Mouse (Mus musculus) erythroblast, adult 5-6 weeks (primary cell): Measurements from ENCODE around the gene Klk1b21. TPM values are rescaled to one million over a fixed set of nuclear protein-coding genes. Genes with fewer than 3 reads are reported as not detected.
"Not testable (repeated sequence)": the region's sequence is repeated elsewhere in the genome, so short reads cannot be mapped to it uniquely, and the experiment has no call there.

ENCODE experiments used
- ATAC-seq: replicated peaks from 2 replicates; pipeline ENCODE4 v1.8.0; 2016; ENCODE audit warnings: moderate number of reproducible peaks, mild to moderate bottlenecking, moderate TSS enrichment, inconsistent platforms; ENCODE audit not compliant: poor library complexity, low FRiP score, severe bottlenecking
- total RNA-seq, 2 experiments: library from RNA; stranded (forward) in 1 of 2; stranded (reverse) in 1 of 2; fragments of 150-400 nt in 1 of 2; fragments of 200-764, 138-1000 nt in 1 of 2; gene quantifications; 2 replicates each; pipeline versions ENCODE4 v1.2.3 to v1.2.4; 2015 to 2017; ENCODE audit warnings: low replicate concordance in 2 of 2

Gene Klk1b21
- total RNA-seq (2015; ENCODE audit: low replicate concordance), result not detected in 2 replicates
- not detected in 2 replicates for total RNA-seq (2017; ENCODE audit: low replicate concordance)

DNA sequence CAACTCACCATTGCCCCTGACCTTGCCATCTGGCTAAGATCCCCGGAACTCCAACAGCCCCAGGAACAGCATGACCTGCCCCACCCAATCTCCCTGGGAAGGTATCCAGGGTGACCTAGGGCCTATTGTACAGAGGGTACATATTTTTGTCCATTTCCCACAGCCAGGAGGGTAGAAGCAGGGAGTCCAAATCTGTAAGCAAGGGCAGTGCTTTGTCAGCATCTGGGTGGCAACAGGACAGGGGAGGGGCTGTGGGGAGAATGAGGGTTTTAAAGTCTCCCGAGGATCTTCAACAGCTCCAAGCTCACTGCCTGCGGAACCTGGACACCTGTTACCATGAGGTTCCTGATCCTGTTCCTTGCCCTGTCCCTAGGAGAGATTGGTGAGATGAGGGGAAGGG is at the start of gene Klk1b21:
TSS of gene Klk1b21 (plus strand) at position 301 of the 400 bp plus-strand sequence.
- ATAC-seq, result not testable (repeated sequence)

DNA sequence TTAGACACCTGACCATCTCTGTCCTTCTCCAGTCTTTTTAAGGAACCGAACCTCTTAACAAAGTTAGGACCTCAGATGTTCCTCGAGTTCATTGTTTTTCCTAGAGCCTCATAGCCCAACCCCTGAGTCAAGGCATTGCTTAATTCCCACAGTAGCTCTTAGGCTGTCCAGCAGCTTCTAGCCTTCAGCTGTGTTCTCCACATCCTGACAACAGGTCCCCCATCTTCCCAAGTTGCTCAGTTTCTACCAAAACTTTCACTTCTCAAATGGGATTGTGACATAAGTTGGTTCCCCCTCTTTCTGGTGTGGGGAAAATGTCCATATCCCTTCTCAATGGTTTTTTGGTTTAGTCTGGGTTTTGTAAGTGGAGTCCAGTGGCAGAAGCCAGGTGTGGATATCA is 30.0 kb upstream of the Klk1b21 start:
- no peak for ATAC-seq

DNA sequence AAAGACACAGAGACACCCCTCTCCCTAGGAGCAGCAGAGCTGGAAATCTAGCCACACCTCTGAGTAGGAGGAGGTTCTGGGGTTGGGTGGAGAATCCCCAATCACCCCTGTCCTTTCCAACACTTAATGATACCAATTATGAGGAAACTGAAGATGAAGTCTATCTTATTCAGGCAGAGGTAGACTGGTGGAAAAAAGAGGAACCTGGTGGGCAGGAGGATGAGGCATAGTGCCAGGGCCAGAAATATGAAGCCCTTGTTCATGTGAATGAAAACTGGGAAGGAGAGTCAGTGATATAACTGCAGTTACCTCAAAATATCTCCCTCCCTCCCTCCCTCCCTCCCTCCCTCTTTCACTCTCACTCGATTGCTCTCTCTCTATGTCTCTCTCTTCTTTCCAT is 24.4 kb upstream of the Klk1b21 start:
- ATAC-seq, result no peak

DNA sequence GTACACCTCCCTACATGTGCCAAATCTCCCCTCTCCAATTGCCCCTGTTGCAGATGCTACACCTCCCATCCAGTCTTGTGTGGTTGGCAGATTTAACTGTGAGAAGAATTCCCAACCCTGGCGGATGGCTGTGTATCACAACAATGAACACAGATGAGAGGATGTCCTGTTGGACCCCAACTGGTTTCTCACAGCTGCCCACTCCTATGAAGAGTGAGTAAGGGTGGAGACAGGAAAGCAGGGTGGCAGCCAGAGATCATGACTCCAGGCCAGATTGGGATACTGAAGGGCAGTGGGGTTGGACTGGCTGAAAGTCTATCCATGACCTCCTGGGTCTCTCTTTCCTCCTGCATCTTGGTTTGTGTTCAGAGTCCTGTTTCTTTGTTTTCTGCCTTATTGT is 6.0 kb upstream of the Klk1b21 start:
- ATAC-seq, result no peak

DNA sequence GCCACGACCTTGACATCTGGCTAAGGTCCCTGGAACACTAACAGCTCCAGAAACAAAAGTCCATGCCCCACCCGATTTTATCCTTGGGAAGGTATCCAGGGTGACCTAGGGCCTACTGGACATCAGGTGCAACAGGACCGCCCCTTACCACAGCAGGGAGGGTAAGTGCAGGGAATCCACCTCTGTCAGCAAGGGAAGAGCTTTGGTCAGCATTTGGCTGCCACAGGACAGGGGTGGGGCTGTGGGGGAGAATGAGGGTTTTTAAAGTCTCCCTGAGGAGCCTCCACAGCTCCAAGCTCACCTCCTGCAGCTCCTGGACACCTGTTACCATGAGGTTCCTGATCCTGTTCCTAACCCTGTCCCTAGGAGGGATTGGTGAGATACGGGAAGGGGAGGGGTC is 10.2 kb downstream of the Klk1b21 start, which contains the start of gene Klk1b22:
TSS of gene Klk1b22 (plus strand) at position 301 of the 400 bp plus-strand sequence.
- no peak for ATAC-seq

DNA sequence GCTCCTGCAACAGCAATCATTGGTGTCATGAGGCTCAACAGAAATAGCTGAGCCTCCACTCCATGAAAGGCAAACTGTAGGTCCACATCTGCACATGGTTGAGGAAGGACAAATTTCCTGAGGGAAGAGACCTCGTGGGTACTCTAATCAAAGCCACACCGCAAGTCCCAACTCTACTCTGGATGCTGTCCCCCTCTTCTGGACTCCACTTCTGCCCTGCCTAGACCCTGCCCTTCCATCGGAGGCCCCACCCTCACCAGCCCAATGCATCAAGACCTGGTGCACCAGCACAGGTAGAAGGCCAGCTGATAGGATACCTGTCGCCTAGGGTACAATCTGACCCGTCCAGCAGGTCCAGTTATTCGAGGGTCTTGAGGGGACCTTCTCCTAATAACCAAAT is 21.3 kb downstream of the Klk1b21 start:
- no peak for ATAC-seq

DNA sequence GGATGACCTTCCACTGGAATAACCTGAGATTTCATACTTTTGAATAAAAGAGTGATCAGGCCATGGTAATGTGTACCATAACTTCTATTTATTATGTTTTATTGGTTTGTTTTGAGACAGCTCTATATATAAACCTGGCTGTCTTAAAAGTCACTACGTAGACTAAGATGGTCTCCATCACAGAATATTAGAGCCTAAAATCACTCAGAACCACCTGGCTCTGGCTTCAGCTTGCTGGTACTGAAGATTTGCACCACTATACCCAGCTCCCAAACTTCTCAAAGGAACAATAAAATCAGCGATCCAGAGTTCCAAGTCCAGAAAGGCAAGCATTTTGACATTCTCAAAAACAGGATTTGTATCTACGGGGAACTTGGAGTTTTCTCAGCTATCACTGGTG is 34.3 kb downstream of the Klk1b21 start, which contains the start of gene Klk1b16:
TSS of gene Klk1b16 (plus strand) at position 301 of the 400 bp plus-strand sequence.
- no peak for ATAC-seq

Other genes with a start within 250 kb of the Klk1b21 start
- not detected in 2 replicates for gene Klk4, start 221.2 kb upstream of the Klk1b21 start, total RNA-seq (2015; ENCODE audit: low replicate concordance)
- gene Klk4, start 221.2 kb upstream of the Klk1b21 start, total RNA-seq (2017; ENCODE audit: low replicate concordance), result not detected in 2 replicates
- gene Klk15, start 168.6 kb upstream of the Klk1b21 start, total RNA-seq (2015; ENCODE audit: low replicate concordance), result not detected in 2 replicates
- gene Klk15, start 168.6 kb upstream of the Klk1b21 start, total RNA-seq (2017; ENCODE audit: low replicate concordance), result not detected in 2 replicates
- gene Klk1b8, start 151.7 kb upstream of the Klk1b21 start, total RNA-seq (2015; ENCODE audit: low replicate concordance), result not detected in 2 replicates
- gene Klk1b8, start 151.7 kb upstream of the Klk1b21 start, total RNA-seq (2017; ENCODE audit: low replicate concordance), result not detected in 2 replicates
- not detected in 2 replicates for gene Klk1b1, start 135.6 kb upstream of the Klk1b21 start, total RNA-seq (2015; ENCODE audit: low replicate concordance)
- gene Klk1b1, start 135.6 kb upstream of the Klk1b21 start, total RNA-seq (2017; ENCODE audit: low replicate concordance), result not detected in 2 replicates
- gene Klk1b9, start 126.3 kb upstream of the Klk1b21 start, total RNA-seq (2015; ENCODE audit: low replicate concordance), result not detected in 2 replicates
- not detected in 2 replicates for gene Klk1b9, start 126.3 kb upstream of the Klk1b21 start, total RNA-seq (2017; ENCODE audit: low replicate concordance)
- not detected in 2 replicates for gene Klk1b11, start 106.5 kb upstream of the Klk1b21 start, total RNA-seq (2015; ENCODE audit: low replicate concordance)
- gene Klk1b11, start 106.5 kb upstream of the Klk1b21 start, total RNA-seq (2017; ENCODE audit: low replicate concordance), result not detected in 2 replicates
- gene Klk1b26, start 90.2 kb upstream of the Klk1b21 start, total RNA-seq (2015; ENCODE audit: low replicate concordance), result not detected in 2 replicates
- gene Klk1b26, start 90.2 kb upstream of the Klk1b21 start, total RNA-seq (2017; ENCODE audit: low replicate concordance), result not detected in 2 replicates
- not detected in 2 replicates for gene Klk1b27, start 50.0 kb upstream of the Klk1b21 start, total RNA-seq (2015; ENCODE audit: low replicate concordance)
- gene Klk1b27, start 50.0 kb upstream of the Klk1b21 start, total RNA-seq (2017; ENCODE audit: low replicate concordance), result not detected in 2 replicates
- not detected in 2 replicates for gene Klk1b22, start 10.3 kb downstream of the Klk1b21 start, total RNA-seq (2015; ENCODE audit: low replicate concordance)
- not detected in 2 replicates for gene Klk1b22, start 10.3 kb downstream of the Klk1b21 start, total RNA-seq (2017; ENCODE audit: low replicate concordance)
- not detected in 2 replicates for gene Klk1b16, start 34.4 kb downstream of the Klk1b21 start, total RNA-seq (2015; ENCODE audit: low replicate concordance)
- gene Klk1b16, start 34.4 kb downstream of the Klk1b21 start, total RNA-seq (2017; ENCODE audit: low replicate concordance), result not detected in 2 replicates
- gene Klk1b24, start 85.9 kb downstream of the Klk1b21 start, total RNA-seq (2015; ENCODE audit: low replicate concordance), result not detected in 2 replicates
- gene Klk1b24, start 85.9 kb downstream of the Klk1b21 start, total RNA-seq (2017; ENCODE audit: low replicate concordance), result not detected in 2 replicates
- gene Klk1b3, start 95.9 kb downstream of the Klk1b21 start, total RNA-seq (2015; ENCODE audit: low replicate concordance), result not detected in 2 replicates
- gene Klk1b3, start 95.9 kb downstream of the Klk1b21 start, total RNA-seq (2017; ENCODE audit: low replicate concordance), result not detected in 2 replicates
- not detected in 2 replicates for gene Klk1b4, start 105.1 kb downstream of the Klk1b21 start, total RNA-seq (2015; ENCODE audit: low replicate concordance)
- gene Klk1b4, start 105.1 kb downstream of the Klk1b21 start, total RNA-seq (2017; ENCODE audit: low replicate concordance), result not detected in 2 replicates
- gene Klk1b5, start 113.6 kb downstream of the Klk1b21 start, total RNA-seq (2015; ENCODE audit: low replicate concordance), result not detected in 2 replicates
- not detected in 2 replicates for gene Klk1b5, start 113.6 kb downstream of the Klk1b21 start, total RNA-seq (2017; ENCODE audit: low replicate concordance)
- gene Klk1, start 123.0 kb downstream of the Klk1b21 start, total RNA-seq (2015; ENCODE audit: low replicate concordance), result not detected in 2 replicates
- gene Klk1, start 123.0 kb downstream of the Klk1b21 start, total RNA-seq (2017; ENCODE audit: low replicate concordance), result not detected in 2 replicates
- gene Gm36864, start 133.8 kb downstream of the Klk1b21 start, total RNA-seq (2015; ENCODE audit: low replicate concordance), result not detected in 2 replicates
- gene Gm36864, start 133.8 kb downstream of the Klk1b21 start, total RNA-seq (2017; ENCODE audit: low replicate concordance), result not detected in 2 replicates
- not detected in 2 replicates for gene 1700028J19Rik, start 144.4 kb downstream of the Klk1b21 start, total RNA-seq (2015; ENCODE audit: low replicate concordance)
- gene 1700028J19Rik, start 144.4 kb downstream of the Klk1b21 start, total RNA-seq (2017; ENCODE audit: low replicate concordance), result 0.70 TPM in 1 of 2 replicates, not detected in the other
- 8.2 and 9.8 TPM in 2 replicates for gene 2410002F23Rik, start 144.4 kb downstream of the Klk1b21 start, total RNA-seq (2015; ENCODE audit: low replicate concordance)
- gene 2410002F23Rik, start 144.4 kb downstream of the Klk1b21 start, total RNA-seq (2017; ENCODE audit: low replicate concordance), result 5.6 and 7.8 TPM in 2 replicates
- gene Acp4, start 155.1 kb downstream of the Klk1b21 start, total RNA-seq (2015; ENCODE audit: low replicate concordance), result not detected in 2 replicates
- not detected in 2 replicates for gene Acp4, start 155.1 kb downstream of the Klk1b21 start, total RNA-seq (2017; ENCODE audit: low replicate concordance)
- not detected in 2 replicates for gene Gm15517, start 159.1 kb downstream of the Klk1b21 start, total RNA-seq (2015; ENCODE audit: low replicate concordance)
- not detected in 2 replicates for gene Gm15517, start 159.1 kb downstream of the Klk1b21 start, total RNA-seq (2017; ENCODE audit: low replicate concordance)
- 0.19 and 0.63 TPM in 2 replicates for gene Clec11a, start 204.6 kb downstream of the Klk1b21 start, total RNA-seq (2015; ENCODE audit: low replicate concordance)
- gene Clec11a, start 204.6 kb downstream of the Klk1b21 start, total RNA-seq (2017; ENCODE audit: low replicate concordance), result 0.28 and 1.0 TPM in 2 replicates
- gene Shank1, start 207.9 kb downstream of the Klk1b21 start, total RNA-seq (2015; ENCODE audit: low replicate concordance), result not detected in 2 replicates
- gene Shank1, start 207.9 kb downstream of the Klk1b21 start, total RNA-seq (2017; ENCODE audit: low replicate concordance), result not detected in 2 replicates